Mouse (Mus musculus): ENCODE measurements at regions not wholly inside any gene's neighbourhood (a gene's known extent, or its start where the extent isn't known, plus 50 kb on each side); places are given as distances from the start of the nearest gene placed in this dataset.

GRCm38 (mm10) chr1:149226400-149226799 lies 734.7 kb downstream of the Pla2g4a start:
- no peak for ATAC-seq (ENCODE audit: low FRiP score)

GRCm38 (mm10) chr1:149202631-149203030 lies 758.5 kb downstream of the Pla2g4a start:
- Histone ChIP-seq H3K36me3 (ENCODE audit: control insufficient read depth, insufficient read depth, low read length) (no peaks in the 10 kb centered on the region), H3K9ac (ENCODE audit: low read depth, low read length) (no peak overlapping the region), H3K9me3 (ENCODE audit: control insufficient read depth, low read length) (no peaks in the 10 kb centered on the region), H3K4me2 (replicated peaks; ENCODE audit: low read depth, low read length) (no peak overlapping the region), H3K4me3 (ENCODE audit: low read depth, low read length) (no peak overlapping the region), H3K27ac (ENCODE audit: low read depth, low read length) (no peak overlapping the region), H3K27me3 (ENCODE audit: control insufficient read depth, insufficient read depth, low read length) (no peaks in the 10 kb centered on the region), H3K4me1 (replicated peaks; ENCODE audit: control insufficient read depth, insufficient read depth, low read length) (no peaks in the 10 kb centered on the region)
- DNase-seq (ENCODE audit: low spot score) (no peak), ATAC-seq (ENCODE audit: low FRiP score) (no peak)
- 94% methylated on average over 1 of the region's 1 CpGs for WGBS

More at GRCm38 (mm10) chr1:149226400-149226799, 734.7 kb downstream of the Pla2g4a start:
- Histone ChIP-seq H3K4me2 (replicated peaks; ENCODE audit: low read depth, low read length) (no peak overlapping the region), H3K9ac (ENCODE audit: low read depth, low read length) (no peak overlapping the region), H3K27ac (ENCODE audit: low read depth, low read length) (no peak overlapping the region), H3K36me3 (ENCODE audit: control insufficient read depth, insufficient read depth, low read length) (no peaks in the 10 kb centered on the region), H3K4me1 (replicated peaks; ENCODE audit: control insufficient read depth, insufficient read depth, low read length) (no peaks in the 10 kb centered on the region), H3K4me3 (ENCODE audit: low read depth, low read length) (no peak overlapping the region), H3K27me3 (ENCODE audit: control insufficient read depth, insufficient read depth, low read length) (no peaks in the 10 kb centered on the region), H3K9me3 (ENCODE audit: control insufficient read depth, low read length) (no peaks in the 10 kb centered on the region)
- DNase-seq (ENCODE audit: low spot score): no peak

DNA sequence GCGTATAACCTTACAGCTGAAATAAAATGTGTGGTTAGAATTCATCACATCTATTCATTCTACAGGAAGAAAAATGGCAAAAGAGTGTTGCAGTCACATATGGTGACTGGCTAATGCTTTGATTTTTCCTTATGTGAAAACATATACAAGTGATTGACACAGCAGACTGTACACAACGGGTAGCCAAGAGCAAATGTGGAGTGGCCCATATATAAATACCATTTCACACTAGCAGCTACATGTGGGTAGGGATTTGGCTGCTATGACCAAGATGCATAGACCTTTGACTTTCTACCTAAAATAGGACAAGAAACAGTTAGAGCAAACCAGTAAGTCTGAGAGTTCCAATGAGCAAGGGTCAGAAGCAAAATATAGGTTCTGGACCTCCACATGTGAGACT lies 761.8 kb downstream of the Pla2g4a start:
- Histone ChIP-seq H3K36me3 (ENCODE audit: control insufficient read depth, insufficient read depth, low read length) (no peaks in the 10 kb centered on the region), H3K4me1 (replicated peaks; ENCODE audit: control insufficient read depth, insufficient read depth, low read length) (no peaks in the 10 kb centered on the region), H3K9me3 (ENCODE audit: control insufficient read depth, low read length) (no peaks in the 10 kb centered on the region), H3K4me3 (ENCODE audit: low read depth, low read length) (no peak overlapping the region), H3K27ac (ENCODE audit: low read depth, low read length) (no peak overlapping the region), H3K4me2 (replicated peaks; ENCODE audit: low read depth, low read length) (no peak overlapping the region), H3K27me3 (ENCODE audit: control insufficient read depth, insufficient read depth, low read length) (no peaks in the 10 kb centered on the region), H3K9ac (ENCODE audit: low read depth, low read length) (no peak overlapping the region)
- DNase-seq (ENCODE audit: low spot score) (no peak), ATAC-seq (ENCODE audit: low FRiP score) (no peak)
- 89% methylated on average over 2 of the region's 2 CpGs for WGBS

DNA sequence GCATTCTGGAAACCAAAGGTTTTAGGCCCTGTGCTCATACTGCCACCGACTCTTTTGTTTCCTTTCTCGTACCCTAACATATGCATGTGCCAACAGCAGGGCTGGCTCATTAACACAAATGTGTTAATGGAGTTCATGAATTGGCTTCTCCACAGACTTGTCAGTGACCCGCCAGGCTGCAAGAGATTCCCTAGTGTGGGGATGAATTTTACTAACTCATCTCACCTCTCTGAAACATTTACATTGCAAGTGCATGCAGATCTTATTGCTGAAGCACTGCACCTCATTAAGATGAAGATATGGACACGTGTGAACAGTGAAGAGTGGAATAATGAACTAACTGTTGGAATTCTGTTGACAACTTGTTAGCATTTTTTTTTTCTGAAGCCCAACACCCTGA lies 762.2 kb downstream of the Pla2g4a start:
- H3K9ac ChIP-seq (ENCODE audit: low read depth, low read length): no peak overlapping the region
- DNase-seq (ENCODE audit: low spot score) (no peak), ATAC-seq (ENCODE audit: low FRiP score) (no peak)
- WGBS: 70% methylated on average over 4 of the region's 4 CpGs
- H3K4me3 ChIP-seq (ENCODE audit: low read depth, low read length): no peak overlapping the region
- H3K9me3 ChIP-seq (ENCODE audit: control insufficient read depth, low read length): no peaks in the 10 kb centered on the region
- no peaks in the 10 kb centered on the region for H3K36me3 ChIP-seq (ENCODE audit: control insufficient read depth, insufficient read depth, low read length)
- no peaks in the 10 kb centered on the region for H3K4me1 ChIP-seq (replicated peaks; ENCODE audit: control insufficient read depth, insufficient read depth, low read length)
- no peaks in the 10 kb centered on the region for H3K27me3 ChIP-seq (ENCODE audit: control insufficient read depth, insufficient read depth, low read length)
- H3K27ac ChIP-seq (ENCODE audit: low read depth, low read length): no peak overlapping the region
- no peak overlapping the region for H3K4me2 ChIP-seq (replicated peaks; ENCODE audit: low read depth, low read length)
